Mouse (Mus musculus) heart, embryonic 16.5 days (tissue): Measurements from ENCODE around the gene Os9. TPM values are rescaled to one million over a fixed set of nuclear protein-coding genes. Genes with fewer than 3 reads are reported as not detected.
"Not testable (repeated sequence)": the region's sequence is repeated elsewhere in the genome, so short reads cannot be mapped to it uniquely, and the experiment has no call there.

ENCODE experiments used
- ATAC-seq: fragments of 200-750 bp; cut with Nextera tagmentation; replicated peaks from 2 replicates; pipeline ENCODE4 v1.8.0; 2017; ENCODE audit warnings: moderate number of reproducible peaks; ENCODE audit not compliant: insufficient read depth, low FRiP score; ENCODE audit errors: extremely low read depth
- H3K27ac ChIP-seq: fragments of 300-500 bp; sonication (generic); 2 replicates; pipeline ENCODE4 v1.5.1; 2014; ENCODE audit warnings: mild to moderate bottlenecking, low read length, control low read depth, moderate library complexity
- H3K27me3 ChIP-seq: fragments of 300-500 bp; sonication (generic); 2 replicates; pipeline ENCODE4 v1.6.1; 2014; ENCODE audit warnings: low read length, mixed read lengths; ENCODE audit not compliant: control insufficient read depth, insufficient read depth
- H3K36me3 ChIP-seq: fragments of 300-500 bp; sonication (generic); 2 replicates; pipeline ENCODE4 v1.6.1; 2014; ENCODE audit not compliant: control insufficient read depth, insufficient read depth
- H3K4me1 ChIP-seq: fragments of 300-500 bp; sonication (generic); 2 replicates; pipeline ENCODE4 v1.6.1; 2014; ENCODE audit warnings: low read length, mixed read lengths; ENCODE audit not compliant: control insufficient read depth, insufficient read depth
- H3K4me2 ChIP-seq: fragments of 300-500 bp; sonication (generic); 2 replicates; pipeline ENCODE4 v1.6.1; 2014; ENCODE audit warnings: low read depth, mild to moderate bottlenecking, control low read depth, low read length
- H3K4me3 ChIP-seq: fragments of 300-500 bp; sonication (generic); 2 replicates; pipeline ENCODE4 v1.5.1; 2014; ENCODE audit warnings: mild to moderate bottlenecking, control low read depth, low read length
- H3K9ac ChIP-seq: fragments of 300-500 bp; sonication (generic); 2 replicates; pipeline ENCODE4 v1.6.1; 2014; ENCODE audit warnings: low read length, control low read depth
- H3K9me3 ChIP-seq: fragments of 300-500 bp; sonication (generic); replicated peaks from 2 replicates; pipeline ENCODE4 v1.6.1; 2016; ENCODE audit warnings: low read length; ENCODE audit not compliant: control insufficient read depth
- WGBS: fragments of 180-500 bp; shearing (Covaris S2); extraction: QIAGEN DNeasy Blood & Tissue Kit; methylation state at CpG from one replicate; pipeline ENCODE4 v1.1.7; 2014; 5-methylcytosine and 5-hydroxymethylcytosine counted together
- polyA plus RNA-seq: library from polyadenylated mRNA; unstranded; fragments of >200 nt; fragmentation: Nextera tagmentation; extraction: Ambion mirVana; gene quantifications from 2 replicates; pipeline ENCODE4 v1.2.1, GENCODE M21; 2015

The Os9 gene
- polyA plus RNA-seq, 1 experiment from 2014 or later: 57.5 TPM

GRCm38 (mm10) chr10:127153323-127153722 is 32.4 kb upstream of the Os9 start:
- no peak overlapping the region for H3K4me3 ChIP-seq
- no peaks in the 10 kb centered on the region for H3K36me3 ChIP-seq
- 92% methylated on average over 7 of the region's 7 CpGs for WGBS
- ATAC-seq: no peak
- H3K4me2 ChIP-seq: no peak overlapping the region
- no peak overlapping the region for H3K9ac ChIP-seq
- H3K27me3 ChIP-seq: no peaks in the 10 kb centered on the region
- H3K27ac ChIP-seq: no peak overlapping the region
- H3K9me3 ChIP-seq: no peaks in the 10 kb centered on the region; the same call in 1 of the 2 replicates
- H3K4me1 ChIP-seq: no peaks in the 10 kb centered on the region

- not testable (repeated sequence) for H3K27ac ChIP-seq, ATAC-seq, H3K4me2 ChIP-seq, H3K4me1 ChIP-seq, H3K36me3 ChIP-seq, H3K4me3 ChIP-seq, H3K9ac ChIP-seq, H3K27me3 ChIP-seq, H3K9me3 ChIP-seq
- WGBS: 79% methylated on average over 10 of the region's 10 CpGs
These were observed 31.6 kb upstream of the Os9 start for GRCm38 (mm10) chr10:127152556-127152955.

GRCm38 (mm10) chr10:127151233-127151632 is 30.3 kb upstream of the Os9 start:
- 85% methylated on average over 3 of the region's 3 CpGs for WGBS
- H3K4me1 ChIP-seq, H3K9ac ChIP-seq, H3K4me3 ChIP-seq, H3K9me3 ChIP-seq, H3K27me3 ChIP-seq, H3K27ac ChIP-seq, ATAC-seq, H3K4me2 ChIP-seq, H3K36me3 ChIP-seq: not testable (repeated sequence)

DNA sequence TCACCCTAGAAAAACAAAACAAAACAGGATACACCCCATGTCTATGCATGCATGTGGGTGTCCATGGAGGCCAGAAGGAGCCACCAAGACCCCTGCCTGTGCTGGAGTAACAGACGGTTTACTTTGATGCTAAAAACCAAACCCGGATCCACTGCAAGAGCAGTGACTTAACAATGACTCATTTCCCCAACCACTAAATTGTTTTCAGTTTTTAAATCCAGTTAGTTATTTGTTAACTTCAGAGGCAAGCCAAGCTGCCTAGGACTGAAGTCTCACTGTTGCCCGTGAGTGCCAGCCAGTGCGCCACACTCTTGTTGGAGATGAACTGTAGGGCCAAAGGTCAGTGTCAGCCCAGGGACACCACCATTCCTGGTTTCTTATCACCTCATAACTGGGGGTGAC is 29.5 kb upstream of the Os9 start:
- Histone ChIP-seq H3K4me1 (peaks cover 4% of the 10 kb centered on the region; the same call in 1 of the 2 replicates), H3K36me3 (no peaks in the 10 kb centered on the region), H3K4me2 (no peak overlapping the region), H3K4me3 (no peak overlapping the region), H3K9ac (no peak overlapping the region), H3K27ac (no peak overlapping the region), H3K9me3 (no peaks in the 10 kb centered on the region; the same call in 1 of the 2 replicates), H3K27me3 (no peaks in the 10 kb centered on the region)
- 76% methylated on average over 4 of the region's 4 CpGs for WGBS
- no peak for ATAC-seq

DNA sequence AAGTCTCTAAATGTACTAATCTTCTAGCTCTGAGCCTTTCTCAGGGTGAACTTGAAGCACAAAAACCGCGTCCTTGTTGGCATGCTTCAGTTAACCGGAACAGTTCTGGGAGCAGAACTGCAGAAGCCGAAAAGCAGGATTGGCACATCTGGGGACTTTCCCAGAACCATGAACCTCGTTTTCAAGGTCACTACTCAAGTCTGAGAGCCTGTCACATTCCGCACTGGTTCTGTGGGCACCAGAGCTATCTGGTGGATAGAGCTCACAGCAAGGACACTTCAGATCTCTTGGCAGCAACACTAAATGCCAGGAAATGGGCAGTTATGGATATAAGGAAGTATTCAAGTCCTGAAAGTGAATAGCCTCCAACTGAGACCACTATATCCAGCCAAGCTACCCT is 26.2 kb upstream of the Os9 start:
- no peak for ATAC-seq
- WGBS: 59% methylated on average over 6 of the region's 6 CpGs
- H3K4me1 ChIP-seq: peaks cover 4% of the 10 kb centered on the region; the same call in 1 of the 2 replicates
- H3K27ac ChIP-seq: peak overlapping the region; percentile 37; the same call in 1 of the 2 replicates
- H3K9ac ChIP-seq: no peak overlapping the region
- no peaks in the 10 kb centered on the region for H3K27me3 ChIP-seq
- no peak overlapping the region for H3K4me3 ChIP-seq
- H3K4me2 ChIP-seq: no peak overlapping the region
- no peaks in the 10 kb centered on the region for H3K36me3 ChIP-seq
- H3K9me3 ChIP-seq: no peaks in the 10 kb centered on the region

DNA sequence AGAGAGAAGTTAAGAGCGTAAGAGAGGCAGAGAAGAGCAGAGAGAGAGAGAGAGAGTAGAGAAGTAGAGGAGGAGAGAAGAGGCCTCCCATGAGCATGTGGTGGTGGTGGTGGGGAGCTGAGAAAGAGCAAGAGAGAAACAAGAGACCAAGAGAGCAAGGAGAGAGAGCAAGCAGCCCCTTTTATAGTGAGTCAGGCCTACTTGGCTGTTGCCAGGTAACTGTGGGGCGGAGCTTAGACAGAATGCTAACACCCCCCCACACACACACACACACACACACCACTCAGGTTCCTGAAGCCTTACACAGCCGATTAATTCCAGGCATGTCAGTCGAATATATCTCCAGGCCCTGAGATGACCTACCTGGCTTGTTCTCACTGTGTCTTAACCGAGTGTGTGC is 24.4 kb upstream of the Os9 start:
- WGBS: 78% methylated on average over 5 of the region's 5 CpGs

GRCm38 (mm10) chr10:127144536-127144935 is 23.6 kb upstream of the Os9 start:
- no peaks in the 10 kb centered on the region; the same call in 1 of the 2 replicates for H3K9me3 ChIP-seq
- no peak for ATAC-seq
- no peak overlapping the region for H3K9ac ChIP-seq
- H3K4me1 ChIP-seq: peaks cover 4% of the 10 kb centered on the region; the same call in 1 of the 2 replicates
- H3K27me3 ChIP-seq: no peaks in the 10 kb centered on the region
- H3K4me3 ChIP-seq: no peak overlapping the region
- 90% methylated on average over 7 of the region's 7 CpGs for WGBS
- H3K36me3 ChIP-seq: no peaks in the 10 kb centered on the region
- H3K4me2 ChIP-seq: no peak overlapping the region
- no peak overlapping the region; the same call in 1 of the 2 replicates for H3K27ac ChIP-seq

More for the DNA sequence above, 24.4 kb upstream of the Os9 start:
- Histone ChIP-seq H3K27me3 (no peaks in the 10 kb centered on the region), H3K27ac (no peak overlapping the region), H3K36me3 (no peaks in the 10 kb centered on the region), H3K4me1 (peaks cover 4% of the 10 kb centered on the region; the same call in 1 of the 2 replicates), H3K4me2 (no peak overlapping the region), H3K4me3 (no peak overlapping the region), H3K9me3 (no peaks in the 10 kb centered on the region), H3K9ac (no peak overlapping the region)
- no peak for ATAC-seq

DNA sequence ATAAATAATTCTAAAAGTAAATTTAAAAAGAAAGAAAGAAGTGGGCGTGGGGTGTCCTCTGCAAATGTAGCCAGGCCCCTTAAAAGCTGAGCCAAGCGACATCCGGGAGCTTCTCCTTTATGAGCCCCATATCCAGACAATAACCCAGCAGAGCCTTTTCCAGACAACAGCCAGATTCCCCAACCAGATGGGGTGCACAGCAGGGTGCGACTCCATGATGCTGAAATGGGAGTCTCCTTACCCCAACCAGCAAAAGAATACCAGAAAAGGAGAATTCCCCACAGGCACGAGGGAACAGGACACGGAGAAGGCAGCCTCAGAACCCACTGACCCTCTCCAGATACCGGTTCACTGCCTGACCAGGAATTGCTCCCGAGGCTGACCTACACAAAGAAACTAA is 22.3 kb upstream of the Os9 start:
- H3K36me3 ChIP-seq: no peaks in the 10 kb centered on the region
- no peak overlapping the region for H3K4me2 ChIP-seq
- H3K27ac ChIP-seq: no peak overlapping the region
- no peaks in the 10 kb centered on the region for H3K27me3 ChIP-seq
- no peak for ATAC-seq
- H3K9ac ChIP-seq: no peak overlapping the region
- peaks cover 4% of the 10 kb centered on the region; the same call in 1 of the 2 replicates for H3K4me1 ChIP-seq
- H3K9me3 ChIP-seq: no peaks in the 10 kb centered on the region; the same call in 1 of the 2 replicates
- no peak overlapping the region for H3K4me3 ChIP-seq
- WGBS: 85% methylated on average over 8 of the region's 8 CpGs

GRCm38 (mm10) chr10:127141500-127141899 is 20.6 kb upstream of the Os9 start:
- Histone ChIP-seq H3K27ac (no peak overlapping the region), H3K4me1 (no peaks in the 10 kb centered on the region), H3K4me2 (no peak overlapping the region), H3K27me3 (no peaks in the 10 kb centered on the region), H3K4me3 (no peak overlapping the region), H3K9ac (no peak overlapping the region), H3K9me3 (no peaks in the 10 kb centered on the region; the same call in 1 of the 2 replicates), H3K36me3 (no peaks in the 10 kb centered on the region)
- 58% methylated on average over 8 of the region's 8 CpGs for WGBS
- ATAC-seq: no peak
